Mouse (Mus musculus) C2C12 (cell line): ENCODE data around the gene Ypel3. TPM values are rescaled to one million over a fixed set of nuclear protein-coding genes. Genes with fewer than 3 reads are reported as not detected.
"Not testable (repeated sequence)": the region's sequence is repeated elsewhere in the genome, so short reads cannot be mapped to it uniquely, and the experiment has no call there.

Experiments used
- H3K27me3 ChIP-seq: one replicate; pipeline ENCODE4 v1.6.1; 2011; ENCODE audit not compliant: control insufficient read depth, insufficient read depth, insufficient read length
- H3K36me3 ChIP-seq: one replicate; pipeline ENCODE4 v1.6.1; 2011; ENCODE audit not compliant: control insufficient read depth, insufficient read depth
- H3K4me3 ChIP-seq: one replicate; pipeline ENCODE4 v1.5.1; 2011; ENCODE audit warnings: mild to moderate bottlenecking, control low read depth; ENCODE audit not compliant: poor library complexity, insufficient read depth, severe bottlenecking
- H3K79me2 ChIP-seq: one replicate; pipeline ENCODE4 v1.6.1; 2011; ENCODE audit not compliant: control insufficient read depth, insufficient read depth
- H3K79me3 ChIP-seq: one replicate; pipeline ENCODE4 v1.6.1; 2011; ENCODE audit warnings: low read depth, control low read depth
- H3ac ChIP-seq: one replicate; pipeline ENCODE3; 2011; ENCODE audit warnings: low read depth; ENCODE audit not compliant: control insufficient read depth, insufficient read length
- CEBPB ChIP-seq: IDR thresholded peaks from one replicate; pipeline ENCODE4 v1.6.1; 2011; ENCODE audit warnings: low read depth, mild to moderate bottlenecking, control low read depth, moderate library complexity
- CTCF ChIP-seq: IDR thresholded peaks from one replicate; pipeline ENCODE4 v1.5.1; 2011; ENCODE audit not compliant: control insufficient read depth, insufficient read depth, insufficient read length
- FOSL1 ChIP-seq: IDR thresholded peaks from one replicate; pipeline ENCODE4 v1.8.0; 2011; ENCODE audit warnings: mild to moderate bottlenecking, low read length; ENCODE audit not compliant: poor library complexity, insufficient read depth, severe bottlenecking
- MAX ChIP-seq: IDR thresholded peaks from one replicate; pipeline ENCODE4 v1.6.1; 2011; ENCODE audit warnings: mild to moderate bottlenecking, control low read depth
- MYOD1 ChIP-seq: IDR thresholded peaks from one replicate; pipeline ENCODE4 v1.6.1; 2011; ENCODE audit warnings: low read depth; ENCODE audit not compliant: control insufficient read depth, insufficient read length
- MYOG ChIP-seq: IDR thresholded peaks from one replicate; pipeline ENCODE4 v1.6.1; 2011; ENCODE audit not compliant: control insufficient read depth, insufficient read length; ENCODE audit errors: extremely low read depth
- USF1 ChIP-seq: IDR thresholded peaks from one replicate; pipeline ENCODE4 v1.6.1; 2011; ENCODE audit warnings: low read depth, mild to moderate bottlenecking, control low read depth, moderate library complexity
- long read RNA-seq, 2 experiments: library from polyadenylated mRNA; unstranded; transcript quantifications; one replicate each; pipeline ENCODE4 v2.0.0; 2019 to 2020
- polyA plus RNA-seq: library from polyadenylated mRNA; unstranded; fragments of >200 nt; fragmentation: generic; extraction: Trizol; gene quantifications from one replicate; pipeline ENCODE4 v1.2.1, GENCODE M21; 2012; ENCODE audit warnings: missing spikeins

Ypel3 gene
- polyA plus RNA-seq, result 16.6 TPM
- long read RNA-seq, experiment 1, transcript Ypel3-201 (5 exons, 973 nt), result major isoform, 78 of 103 reads
- long read RNA-seq, experiment 1, partial matches to known transcripts, result 7 of 103 reads
- long read RNA-seq, experiment 1, other reads (novel, unspliced or antisense), result 15 of 103 reads
- long read RNA-seq, experiment 2, result 0 reads

GRCm38 (mm10) chr7:126776598-126777057, at the start of gene Ypel3:
Gene Ypel3, plus strand, starts transcription at chr7:126776955.
- H3ac ChIP-seq, result peak within 1 kb of the TSS; percentile 34
- no peaks in the 10 kb centered on the region for H3K79me3 ChIP-seq
- H3K27me3 ChIP-seq, result no peaks in the 10 kb centered on the region
- H3K79me2 ChIP-seq, result no peaks in the 10 kb centered on the region
- TF ChIP-seq MAX, result no peak
- no peak for TF ChIP-seq MYOD1
- no peak for TF ChIP-seq CEBPB
- TF ChIP-seq FOSL1, result no peak
- TF ChIP-seq CTCF, result no peak
- TF ChIP-seq MYOG, result no peak
- no peak for TF ChIP-seq USF1
- H3K36me3 ChIP-seq, result peaks cover 5% of the 10 kb centered on the region
- H3K4me3 ChIP-seq, result peak within 1 kb of the TSS; percentile 11

- not testable (repeated sequence) for H3K4me3 ChIP-seq, H3ac ChIP-seq, H3K79me3 ChIP-seq, H3K36me3 ChIP-seq, H3K79me2 ChIP-seq, H3K27me3 ChIP-seq
Observed at GRCm38 (mm10) chr7:126730256-126730789, 46.4 kb upstream of the Ypel3 start.

DNA sequence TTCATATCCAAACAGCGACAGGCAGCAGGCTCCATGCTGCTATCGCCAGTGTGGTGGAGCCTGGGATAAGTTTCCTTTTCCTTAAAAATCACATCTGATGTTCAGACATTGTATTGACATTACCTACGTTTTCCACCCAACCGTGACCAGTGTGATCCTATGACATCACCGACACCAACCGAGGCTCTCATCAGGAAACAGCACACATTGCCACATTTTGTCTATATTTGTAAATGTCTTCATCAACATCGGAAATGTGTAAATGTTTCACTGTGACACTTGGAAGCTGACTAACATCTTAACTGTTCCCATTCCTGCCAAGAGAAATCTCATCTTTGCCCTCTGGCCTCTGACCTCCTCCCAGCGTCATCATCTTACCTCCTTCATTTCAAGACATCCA, 40.6 kb upstream of the Ypel3 start:
- TF ChIP-seq USF1, result no peak
- no peak for TF ChIP-seq MYOD1
- TF ChIP-seq CTCF, result no peak
- TF ChIP-seq FOSL1, result no peak
- no peak for TF ChIP-seq MAX
- no peak for TF ChIP-seq CEBPB
- TF ChIP-seq MYOG, result no peak
- Histone ChIP-seq H3K36me3 (no peaks in the 10 kb centered on the region), H3ac (no peak overlapping the region), H3K79me2 (no peaks in the 10 kb centered on the region), H3K27me3 (no peaks in the 10 kb centered on the region), H3K4me3 (no peak overlapping the region), H3K79me3 (no peaks in the 10 kb centered on the region)

GRCm38 (mm10) chr7:126739551-126739950, 37.2 kb upstream of the Ypel3 start:
- Histone ChIP-seq H3K4me3 (no peak overlapping the region), H3ac (no peak overlapping the region), H3K27me3 (no peaks in the 10 kb centered on the region), H3K36me3 (no peaks in the 10 kb centered on the region), H3K79me2 (no peaks in the 10 kb centered on the region), H3K79me3 (no peaks in the 10 kb centered on the region)
- TF ChIP-seq CTCF (no peak), MAX (no peak), MYOG (no peak), MYOD1 (no peak), FOSL1 (no peak), USF1 (no peak), CEBPB (no peak)

DNA sequence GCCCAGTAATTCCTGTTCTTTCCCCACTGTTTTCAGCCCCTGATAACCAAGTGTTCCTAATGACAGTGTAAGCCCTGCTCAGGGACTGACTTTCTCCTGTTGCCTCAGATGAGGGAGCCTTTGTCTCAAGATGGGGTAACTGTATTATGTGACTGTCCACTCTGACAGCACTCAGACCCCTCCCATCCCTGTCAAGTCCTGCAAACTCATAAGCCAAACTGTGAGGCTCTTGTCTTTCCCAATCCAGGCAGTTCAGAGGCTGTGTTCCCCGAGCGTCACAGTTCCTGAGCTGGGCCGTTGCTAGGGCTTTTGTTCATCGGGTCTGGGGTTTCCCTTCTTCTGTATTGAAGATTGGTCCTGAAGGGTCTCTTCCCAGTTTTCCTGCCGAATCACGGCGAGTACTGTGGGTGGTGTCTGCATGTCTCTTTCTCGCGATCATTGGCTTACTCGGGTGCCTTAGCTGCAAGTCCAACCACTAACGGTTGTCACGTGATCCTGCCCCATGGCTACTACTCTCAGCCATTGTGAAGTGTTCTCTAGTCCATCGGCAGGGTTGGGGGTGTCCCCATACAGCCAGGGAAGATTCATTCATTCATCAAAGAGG, 36.5 kb upstream of the Ypel3 start:
- Histone ChIP-seq H3ac (no peak overlapping the region), H3K79me2 (no peaks in the 10 kb centered on the region), H3K4me3 (no peak overlapping the region), H3K79me3 (no peaks in the 10 kb centered on the region), H3K36me3 (no peaks in the 10 kb centered on the region), H3K27me3 (no peaks in the 10 kb centered on the region)
- no peak for TF ChIP-seq FOSL1
- TF ChIP-seq CTCF, result no peak
- TF ChIP-seq CEBPB, result no peak
- no peak for TF ChIP-seq MYOD1
- TF ChIP-seq MAX, result no peak
- no peak for TF ChIP-seq USF1
- no peak for TF ChIP-seq MYOG

GRCm38 (mm10) chr7:126740977-126741376, 35.8 kb upstream of the Ypel3 start:
- Histone ChIP-seq H3K27me3 (peaks cover 2% of the 10 kb centered on the region), H3K36me3 (no peaks in the 10 kb centered on the region), H3K4me3 (no peak overlapping the region), H3ac (no peak overlapping the region), H3K79me2 (no peaks in the 10 kb centered on the region), H3K79me3 (no peaks in the 10 kb centered on the region)
- no peak for TF ChIP-seq CEBPB
- TF ChIP-seq MYOD1, result no peak
- no peak for TF ChIP-seq MAX
- no peak for TF ChIP-seq CTCF
- TF ChIP-seq MYOG, result no peak
- no peak for TF ChIP-seq USF1
